Mouse (Mus musculus): Measurements from ENCODE around the gene A4gnt. TPM values are rescaled to one million over a fixed set of nuclear protein-coding genes. Genes with fewer than 3 reads are reported as not detected.

Gene A4gnt
- polyA plus RNA-seq, 1 experiment = 1.4 TPM

- DNase-seq (ENCODE audit: low spot score) = peak; percentile 43
Observed at GRCm38 (mm10) chr9:99632264-99632663, 20.0 kb downstream of the A4gnt start.

- DNase-seq (ENCODE audit: low spot score) = no peak
Observed at GRCm38 (mm10) chr9:99636776-99637175, 24.5 kb downstream of the A4gnt start.

GRCm38 (mm10) chr9:99637227-99637626 is 24.9 kb downstream of the A4gnt start:
- DNase-seq (ENCODE audit: low spot score) = no peak

GRCm38 (mm10) chr9:99637736-99638135 is 25.4 kb downstream of the A4gnt start:
- no peak for DNase-seq (ENCODE audit: low spot score)

- no peak for DNase-seq (ENCODE audit: low spot score)
Observed at GRCm38 (mm10) chr9:99639957-99640356, 27.7 kb downstream of the A4gnt start.

- DNase-seq (ENCODE audit: low spot score) = no peak
Observed at GRCm38 (mm10) chr9:99645416-99645815, 33.1 kb downstream of the A4gnt start.

GRCm38 (mm10) chr9:99646102-99646501 is 33.8 kb downstream of the A4gnt start:
- no peak for DNase-seq (ENCODE audit: low spot score)

- DNase-seq (ENCODE audit: low spot score) = no peak
Observed at GRCm38 (mm10) chr9:99660756-99661155, 48.5 kb downstream of the A4gnt start.

- no peak for DNase-seq (ENCODE audit: low spot score)
Observed at GRCm38 (mm10) chr9:99661606-99662166, 49.4 kb downstream of the A4gnt start.

- peak; percentile 57 for DNase-seq (ENCODE audit: low spot score)
Observed at GRCm38 (mm10) chr9:99662406-99662805, 50.1 kb downstream of the A4gnt start.

GRCm38 (mm10) chr9:99662887-99663286 is 50.6 kb downstream of the A4gnt start:
- DNase-seq (ENCODE audit: low spot score) = no peak

GRCm38 (mm10) chr9:99667596-99667995 is 55.3 kb downstream of the A4gnt start:
- no peak for DNase-seq (ENCODE audit: low spot score)

GRCm38 (mm10) chr9:99671603-99672002 is 59.3 kb downstream of the A4gnt start:
- no peak for DNase-seq (ENCODE audit: low spot score)

Other genes with a start within 250 kb of the A4gnt start
- gene Mras, start 175.1 kb upstream of the A4gnt start, polyA plus RNA-seq (2012; rRNA removed) = 31.1 and 32.7 TPM in 2 replicates
- 0.10 and 0.12 TPM in 2 replicates for gene Nme9, start 161.0 kb upstream of the A4gnt start, polyA plus RNA-seq (2012; rRNA removed)
- 24.1 and 25.7 TPM in 2 replicates for gene Armc8, start 43.6 kb upstream of the A4gnt start, polyA plus RNA-seq (2012; rRNA removed)
- 14.2 and 15.5 TPM in 2 replicates for gene Dbr1, start 36.7 kb upstream of the A4gnt start, polyA plus RNA-seq (2012; rRNA removed)
- gene Dzip1l, start 17.0 kb downstream of the A4gnt start, polyA plus RNA-seq (2012; rRNA removed) = 13.8 and 19.7 TPM in 2 replicates
- gene Cldn18, start 104.8 kb downstream of the A4gnt start, polyA plus RNA-seq (2012; rRNA removed) = not detected in 2 replicates